15 mouse cellular contexts compared by ENCODE assay signal in the genomic region with DNA sequence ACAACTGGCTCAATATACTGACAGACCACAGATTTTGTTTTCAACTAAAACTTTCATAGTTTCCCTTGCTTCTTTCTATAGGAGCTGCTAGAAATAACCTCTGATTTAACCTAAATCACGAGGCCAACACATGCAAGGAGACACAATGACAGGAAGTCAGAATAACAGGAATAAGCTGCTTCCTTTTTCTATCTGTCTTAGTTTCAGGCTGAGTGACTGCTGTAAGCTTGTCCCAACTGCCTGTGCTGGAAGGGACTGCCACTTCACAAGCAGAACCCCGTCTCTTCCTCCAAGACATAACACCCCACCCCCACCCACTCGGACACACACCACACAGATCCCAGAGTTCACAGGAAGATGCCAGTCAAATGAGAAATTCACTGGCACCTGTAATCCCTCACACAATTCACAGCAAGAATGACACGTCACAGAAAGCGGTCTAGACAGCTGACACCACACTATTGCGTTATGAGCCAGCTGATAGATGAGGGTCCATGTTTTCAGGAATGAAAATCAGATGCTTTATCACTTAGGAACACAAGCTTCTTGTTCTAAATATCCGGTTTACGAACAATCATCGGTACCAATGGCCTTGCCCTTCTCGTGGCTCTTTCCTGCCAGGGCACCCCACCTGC. TPM values are rescaled to one million over a fixed set of nuclear protein-coding genes. Genes with fewer than 3 reads are reported as not detected.
DNase-seq lines count a peak whose midpoint lies in the region; ATAC-seq and TF ChIP-seq lines count a peak whose summit lies in the region.
"Had no signal": no experiment of that assay in that cellular context is flagged by ENCODE, and none has a peak within 500 bp of the region (broad histone marks: within the 10 kb centered on the region; RNA-seq: fewer than 3 reads in every experiment).

No protein-coding gene starts in this region.

- TF ChIP-seq EP300 in liver, embryonic 14.5 days (IDR thresholded peaks at IDR 0.05; ENCODE audit: low read depth) = no peak

- H3K27me3 ChIP-seq in kidney, embryonic 16.5 days (ENCODE audit: insufficient read depth, low read length) = no peaks in the 10 kb centered on the region
- no peaks in the 10 kb centered on the region for H3K27me3 ChIP-seq in embryonic facial prominence, embryonic 15.5 days
- H3K27me3 ChIP-seq in liver, embryonic 14.5 days (ENCODE audit: control insufficient read depth, insufficient read depth, low read length) = no peaks in the 10 kb centered on the region
- H3K27me3 ChIP-seq in cerebellum, adult 2 months (ENCODE audit: control insufficient read depth, insufficient read depth, low read length) = no peaks in the 10 kb centered on the region
- H3K27me3 ChIP-seq: limb, embryonic 13.5 days had no signal

- 76% methylated on average over 10 of the region's 10 CpGs for WGBS in kidney, embryonic 16.5 days
- WGBS in embryonic facial prominence, embryonic 15.5 days = 80% methylated on average over 10 of the region's 10 CpGs
- 37% methylated on average over 10 of the region's 10 CpGs for WGBS in liver, embryonic 14.5 days (ENCODE audit: insufficient replicate concordance)
- 85% methylated on average over 10 of the region's 10 CpGs for WGBS in cerebellum, adult 2 months

- TF ChIP-seq CTCF in liver, embryonic 14.5 days (IDR thresholded peaks at IDR 0.05; ENCODE audit: low read depth) = no peak
- TF ChIP-seq CTCF in cerebellum, adult 2 months (IDR thresholded peaks at IDR 0.05; ENCODE audit: borderline replicate concordance, insufficient read depth, low read depth, low read length) = no peak

- H3K4me2 ChIP-seq in kidney, embryonic 16.5 days (replicated peaks; ENCODE audit: low read depth, low read length) = no peak overlapping the region
- H3K4me2 ChIP-seq in embryonic facial prominence, embryonic 15.5 days (replicated peaks) = no peak overlapping the region
- no peak overlapping the region for H3K4me2 ChIP-seq in liver, embryonic 14.5 days (ENCODE audit: low read depth)
- H3K4me2 ChIP-seq: limb, embryonic 13.5 days had no signal

- no peak overlapping the region for H3K4me3 ChIP-seq in kidney, embryonic 16.5 days (ENCODE audit: low read length)
- H3K4me3 ChIP-seq in brown adipose tissue, adult 24 weeks (ENCODE audit: insufficient read depth, low read depth, low read length) = no peak overlapping the region
- no peak overlapping the region for H3K4me3 ChIP-seq in embryonic facial prominence, embryonic 15.5 days (replicated peaks)
- H3K4me3 ChIP-seq in liver, embryonic 14.5 days (ENCODE audit: insufficient read depth in 1 of 2, low read depth in 2 of 2, low read length in 2 of 2) = no peak overlapping the region
- H3K4me3 ChIP-seq in cerebellum, adult 2 months (replicated peaks; ENCODE audit: insufficient read depth, low read depth, low read length) = no peak overlapping the region
- H3K4me3 ChIP-seq: limb, embryonic 13.5 days; myocyte had no signal

- H3K9ac ChIP-seq in kidney, embryonic 16.5 days (replicated peaks; ENCODE audit: low read length) = no peak overlapping the region
- no peak overlapping the region for H3K9ac ChIP-seq in embryonic facial prominence, embryonic 15.5 days
- H3K9ac ChIP-seq in liver, embryonic 14.5 days (replicated peaks) = no peak overlapping the region
- H3K9ac ChIP-seq: limb, embryonic 13.5 days had no signal

- DNase-seq in kidney, adult 9 months = no peak
- DNase-seq in liver, embryonic 14.5 days (ENCODE audit: low read depth in 3 of 3, low spot score in 3 of 3) = no peak
- DNase-seq in cerebellum, adult 2 months = no peak
- DNase-seq in adrenal gland, adult 18-20 months (ENCODE audit: low spot score in 2 of 2) = no peak
- DNase-seq in urinary bladder, postnatal 10 days (ENCODE audit: low spot score) = no peak
- DNase-seq: cerebellum, adult 11 months; gastrocnemius, postnatal 14 days; retina, postnatal 1 day had no signal

- peak; percentile 64; the same call in 1 of the 2 replicates for ATAC-seq in kidney, embryonic 16.5 days (ENCODE audit: low FRiP score, low TSS enrichment)
- no peak for ATAC-seq in embryonic facial prominence, embryonic 15.5 days (ENCODE audit: insufficient number of reproducible peaks, low FRiP score, low TSS enrichment, low read depth)
- ATAC-seq in liver, embryonic 14.5 days (ENCODE audit: insufficient read depth) = 0 out of 2 replicates have a peak, but pooled peaks have one; percentile 18

- H3K36me3 ChIP-seq in kidney, embryonic 16.5 days (ENCODE audit: insufficient read depth, low read length) = peaks cover 11% of the 10 kb centered on the region
- H3K36me3 ChIP-seq in embryonic facial prominence, embryonic 15.5 days = peaks cover 6% of the 10 kb centered on the region; the same call in 1 of the 2 replicates
- H3K36me3 ChIP-seq in liver, embryonic 14.5 days (replicated peaks; ENCODE audit: control insufficient read depth, insufficient read depth, low read depth) = no peaks in the 10 kb centered on the region

- peaks cover 6% of the 10 kb centered on the region; the same call in 1 of the 2 replicates for H3K4me1 ChIP-seq in kidney, embryonic 16.5 days (ENCODE audit: insufficient read depth, low read length)
- H3K4me1 ChIP-seq in brown adipose tissue, adult 24 weeks (ENCODE audit: control insufficient read depth, insufficient read depth, insufficient read length, low read length) = peaks cover 33% of the 10 kb centered on the region
- H3K4me1 ChIP-seq in embryonic facial prominence, embryonic 15.5 days = no peaks in the 10 kb centered on the region
- peaks cover 0 to 2% of the 10 kb centered on the region in 2 experiments; a peak in 1 of 4 replicates for H3K4me1 ChIP-seq in liver, embryonic 14.5 days (replicated peaks; ENCODE audit: control insufficient read depth in 2 of 2, insufficient read depth in 2 of 2, low read length in 1 of 2)
- H3K4me1 ChIP-seq in cerebellum, adult 2 months (ENCODE audit: control insufficient read depth, insufficient read depth, low read length) = no peaks in the 10 kb centered on the region

- TF ChIP-seq POLR2A in cerebellum, adult 2 months (IDR thresholded peaks at IDR 0.05; ENCODE audit: borderline replicate concordance, insufficient read depth, low read length) = no peak

- H3K27ac ChIP-seq in kidney, embryonic 16.5 days (ENCODE audit: low read length) = peak overlapping the region; percentile 74
- H3K27ac ChIP-seq in brown adipose tissue, adult 24 weeks (replicated peaks; ENCODE audit: low read depth, low read length) = peak overlapping the region; percentile 82
- H3K27ac ChIP-seq in embryonic facial prominence, embryonic 15.5 days (replicated peaks) = 0 out of 2 replicates have a peak overlapping the region, but pooled peaks have one; percentile 8
- H3K27ac ChIP-seq in liver, embryonic 14.5 days = no peak overlapping the region
- no peak overlapping the region for H3K27ac ChIP-seq in cerebellum, adult 2 months (ENCODE audit: insufficient read depth, low read length)
- H3K27ac ChIP-seq: limb, embryonic 13.5 days had no signal

- no peaks in the 10 kb centered on the region for H3K9me3 ChIP-seq in kidney, embryonic 16.5 days (ENCODE audit: low read length)
- H3K9me3 ChIP-seq in embryonic facial prominence, embryonic 15.5 days (replicated peaks) = no peaks in the 10 kb centered on the region
- H3K9me3 ChIP-seq in liver, embryonic 14.5 days (ENCODE audit: control insufficient read depth, low read length) = no peaks in the 10 kb centered on the region
- H3K9me3 ChIP-seq: limb, embryonic 13.5 days had no signal

RNA-seq across cellular contexts. Expression of gene Cttnbp2nl, which starts 29.5 kb away (rescaled TPM):
- polyA plus RNA-seq in kidney, embryonic 16.5 days (2015; fragmentation: Nextera tagmentation; extraction: Ambion mirVana) = 28.6 and 29.3 TPM in 2 replicates
- 6.3 and 10.6 TPM in 2 replicates for polyA plus RNA-seq in brown adipose tissue, adult 24 weeks (2012; ENCODE audit: insufficient read depth, insufficient read length, missing spikeins)
- 25.9 and 29.9 TPM in 2 replicates for polyA plus RNA-seq in embryonic facial prominence, embryonic 15.5 days (2015; fragmentation: Nextera tagmentation; extraction: Ambion mirVana)
- 0.52 and 0.65 TPM in 2 replicates for polyA plus RNA-seq in liver, embryonic 14.5 days (2012; rRNA removed)
- polyA plus RNA-seq in liver, embryonic 14.5 days (2014; fragmentation: Nextera tagmentation; extraction: Ambion mirVana) = 1.9 and 2.1 TPM in 2 replicates
- polyA plus RNA-seq in cerebellum, adult 2 months (2012; rRNA removed) = 7.4 TPM in 2 replicates
- 10 to 100 TPM; 18.8 to 27.5 TPM for total RNA-seq in adrenal gland, adult 18-20 months (2021)

RNA-seq across cellular contexts. Expression of gene 4930564D02Rik, which starts 43.2 kb away (rescaled TPM):
- not detected in 2 replicates for polyA plus RNA-seq in kidney, embryonic 16.5 days (2015; fragmentation: Nextera tagmentation; extraction: Ambion mirVana)
- polyA plus RNA-seq in brown adipose tissue, adult 24 weeks (2012; ENCODE audit: insufficient read depth, insufficient read length, missing spikeins) = not detected in 2 replicates
- polyA plus RNA-seq in embryonic facial prominence, embryonic 15.5 days (2015; fragmentation: Nextera tagmentation; extraction: Ambion mirVana) = not detected in 2 replicates
- not detected in 2 replicates for polyA plus RNA-seq in liver, embryonic 14.5 days (2012; rRNA removed)
- polyA plus RNA-seq in liver, embryonic 14.5 days (2014; fragmentation: Nextera tagmentation; extraction: Ambion mirVana) = not detected in 2 replicates
- polyA plus RNA-seq in cerebellum, adult 2 months (2012; rRNA removed) = not detected in 2 replicates
- total RNA-seq in adrenal gland, adult 18-20 months (2021) = not detected
- total RNA-seq: ES-E14; gastrocnemius, postnatal 14 days; layer of hippocampus, adult 18-20 months had no signal
- polyA plus RNA-seq: limb, embryonic 13.5 days; myocyte had no signal

Comparison
In these comparisons a context has a peak if more than half of its experiments do, and no peak if none do; other contexts are left out.
1. H3K27ac ChIP-seq: peak in kidney, embryonic 16.5 days (single experiment), brown adipose tissue, adult 24 weeks (single experiment) and embryonic facial prominence, embryonic 15.5 days (single experiment); none in liver, embryonic 14.5 days (single experiment) and cerebellum, adult 2 months (single experiment).